Mouse (Mus musculus) heart, postnatal 0 days (tissue): Measurements from ENCODE around the gene Mdfi.

ENCODE experiments used
- CTCF ChIP-seq: IDR thresholded peaks from 2 replicates; pipeline ENCODE4 v1.5.1; 2016; ENCODE audit warnings: antibody characterized with exemption, control low read depth, low read depth
- EP300 ChIP-seq: IDR thresholded peaks from 2 replicates; pipeline ENCODE4 v1.6.1; 2016; ENCODE audit warnings: antibody characterized with exemption, low read depth

DNA sequence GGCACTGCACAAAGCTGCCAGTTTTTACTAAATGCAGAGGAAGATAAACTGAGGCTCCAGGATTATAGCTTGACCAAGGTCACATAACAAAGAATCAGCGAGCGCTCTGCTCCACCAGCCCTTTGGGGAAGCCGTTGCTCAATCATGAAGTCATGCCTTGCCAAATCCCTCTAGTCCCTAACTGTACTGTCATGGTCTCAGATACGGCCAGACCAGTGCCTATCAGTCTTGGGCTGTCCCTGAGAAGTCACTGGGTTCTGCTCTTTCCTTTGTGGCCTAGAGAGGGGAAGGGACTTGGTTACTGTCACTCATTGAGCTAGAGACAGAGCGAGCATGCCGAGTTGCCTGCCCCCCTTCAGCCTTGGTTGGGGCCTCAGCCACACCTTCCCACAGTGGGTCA, 50.1 kb downstream of the Mdfi start:
- TF ChIP-seq CTCF: no peak; the same call in 1 of the 2 replicates
- no peak for TF ChIP-seq EP300
